Mouse (Mus musculus): Measurements from ENCODE around the gene Npas2. TPM values are rescaled to one million over a fixed set of nuclear protein-coding genes. Genes with fewer than 3 reads are reported as not detected.
A peak's percentile ranks its signal among the peaks of the same experiment; 100 is the strongest.

Gene Npas2
- polyA plus RNA-seq, 1 experiment = 77.6 TPM

DNA sequence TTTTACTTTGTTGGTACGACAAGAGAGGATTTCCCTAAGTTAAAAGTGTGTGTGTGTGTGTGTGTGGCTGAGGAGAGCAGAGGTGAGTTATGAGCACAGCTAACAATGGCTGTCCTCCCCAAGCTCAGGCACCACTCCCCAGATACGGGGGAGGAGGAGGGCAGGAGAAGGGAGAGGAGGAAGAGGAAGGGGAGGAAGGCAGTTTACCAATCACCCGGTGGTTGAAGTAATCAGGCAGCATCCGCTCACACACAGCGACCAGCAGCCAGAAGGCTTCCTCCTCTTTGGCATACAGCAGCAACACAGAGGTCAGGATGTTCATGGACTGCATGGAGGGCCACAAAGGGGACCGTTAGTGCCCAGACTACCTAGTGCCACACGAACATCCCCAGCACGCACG lies 191.4 kb downstream of the Npas2 start:
- TF ChIP-seq CTCF (IDR thresholded peaks at IDR 0.05; ENCODE audit: extremely low read depth, insufficient read length, insufficient replicate concordance, low read depth, low read length) = no peak

DNA sequence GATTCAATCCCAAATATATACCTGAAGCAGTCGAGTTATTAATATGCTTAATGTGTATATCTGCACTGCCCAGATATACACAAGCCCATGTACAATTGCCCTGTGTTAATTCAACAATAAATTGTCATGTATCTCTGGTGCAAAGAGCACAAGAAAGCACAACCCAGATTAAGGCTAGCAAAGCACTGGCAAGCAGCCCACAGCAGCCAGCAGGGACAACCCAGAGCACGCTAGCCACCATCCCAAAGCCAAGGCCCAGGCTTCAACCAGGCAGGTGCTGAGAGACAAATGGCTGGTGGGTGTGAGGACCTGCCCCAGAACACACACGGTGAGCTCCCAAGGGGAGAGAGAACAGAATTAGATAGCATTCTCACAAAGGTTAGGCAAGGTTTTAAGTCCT lies 192.9 kb downstream of the Npas2 start:
- H3K27me3 ChIP-seq (ENCODE audit: control insufficient read depth, insufficient read depth, low read length) = no peaks in the 10 kb centered on the region
- no peak overlapping the region for H3K27ac ChIP-seq (ENCODE audit: insufficient read depth, low read depth, low read length)
- 75% methylated on average over 3 of the region's 3 CpGs for WGBS
- no peaks in the 10 kb centered on the region for H3K4me1 ChIP-seq (ENCODE audit: control insufficient read depth, insufficient read depth, insufficient read length, low read length)
- no peak overlapping the region for H3K4me3 ChIP-seq (ENCODE audit: low read depth, low read length)
- TF ChIP-seq POLR2A (IDR thresholded peaks at IDR 0.05; ENCODE audit: low read depth, low read length) (no peak), CTCF (IDR thresholded peaks at IDR 0.05; ENCODE audit: extremely low read depth, insufficient read length, insufficient replicate concordance, low read depth, low read length) (no peak)
- peaks cover 12% of the 10 kb centered on the region for H3K36me3 ChIP-seq (ENCODE audit: control insufficient read depth, insufficient read depth, low read length)

More for the DNA sequence above, 191.4 kb downstream of the Npas2 start:
- no peak overlapping the region for H3K4me3 ChIP-seq (ENCODE audit: low read depth, low read length)
- H3K36me3 ChIP-seq (ENCODE audit: control insufficient read depth, insufficient read depth, low read length) = peaks cover 5% of the 10 kb centered on the region
- H3K4me1 ChIP-seq (ENCODE audit: control insufficient read depth, insufficient read depth, insufficient read length, low read length) = no peaks in the 10 kb centered on the region
- H3K27me3 ChIP-seq (ENCODE audit: control insufficient read depth, insufficient read depth, low read length) = no peaks in the 10 kb centered on the region
- H3K27ac ChIP-seq (ENCODE audit: insufficient read depth, low read depth, low read length) = no peak overlapping the region
- WGBS = 78% methylated on average over 9 of the region's 9 CpGs

DNA sequence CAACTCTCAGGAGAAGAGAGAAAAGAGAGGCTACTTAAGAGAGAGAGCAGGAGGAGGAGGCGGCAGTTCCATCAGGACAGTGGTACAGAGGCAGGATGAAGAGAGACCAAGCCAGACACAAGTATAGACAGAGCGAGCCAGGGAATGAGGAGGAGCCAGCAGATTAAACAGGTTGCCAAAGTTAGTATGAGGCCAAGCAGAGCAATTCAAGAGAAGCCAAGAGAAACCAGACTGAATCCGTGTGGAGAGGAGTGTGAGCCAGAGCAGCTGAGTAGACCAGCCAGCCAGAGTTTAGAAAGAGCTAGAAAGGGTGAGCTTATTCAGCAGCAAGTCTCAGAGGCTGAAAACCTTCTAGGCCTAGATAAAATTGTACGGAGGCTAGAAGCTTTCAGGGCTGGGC lies 194.0 kb downstream of the Npas2 start:
- no peak overlapping the region for H3K4me3 ChIP-seq (ENCODE audit: low read depth, low read length)
- 84% methylated on average over 4 of the region's 4 CpGs for WGBS
- no peaks in the 10 kb centered on the region for H3K27me3 ChIP-seq (ENCODE audit: control insufficient read depth, insufficient read depth, low read length)
- peaks cover 12% of the 10 kb centered on the region for H3K36me3 ChIP-seq (ENCODE audit: control insufficient read depth, insufficient read depth, low read length)
- TF ChIP-seq CTCF (IDR thresholded peaks at IDR 0.05; ENCODE audit: extremely low read depth, insufficient read length, insufficient replicate concordance, low read depth, low read length) = no peak
- TF ChIP-seq POLR2A (IDR thresholded peaks at IDR 0.05; ENCODE audit: low read depth, low read length) = no peak
- H3K4me1 ChIP-seq (ENCODE audit: control insufficient read depth, insufficient read depth, insufficient read length, low read length) = no peaks in the 10 kb centered on the region
- no peak overlapping the region for H3K27ac ChIP-seq (ENCODE audit: insufficient read depth, low read depth, low read length)

GRCm38 (mm10) chr1:39388163-39388562 lies 194.6 kb downstream of the Npas2 start:
- H3K27me3 ChIP-seq (ENCODE audit: control insufficient read depth, insufficient read depth, low read length) = no peaks in the 10 kb centered on the region
- no peak overlapping the region for H3K27ac ChIP-seq (ENCODE audit: insufficient read depth, low read depth, low read length)
- no peak overlapping the region for H3K4me3 ChIP-seq (ENCODE audit: low read depth, low read length)
- peaks cover 12% of the 10 kb centered on the region for H3K36me3 ChIP-seq (ENCODE audit: control insufficient read depth, insufficient read depth, low read length)
- no peaks in the 10 kb centered on the region for H3K4me1 ChIP-seq (ENCODE audit: control insufficient read depth, insufficient read depth, insufficient read length, low read length)
- WGBS = 86% methylated on average over 2 of the region's 2 CpGs
- no peak for TF ChIP-seq CTCF (IDR thresholded peaks at IDR 0.05; ENCODE audit: extremely low read depth, insufficient read length, insufficient replicate concordance, low read depth, low read length)
- TF ChIP-seq POLR2A (IDR thresholded peaks at IDR 0.05; ENCODE audit: low read depth, low read length) = no peak

DNA sequence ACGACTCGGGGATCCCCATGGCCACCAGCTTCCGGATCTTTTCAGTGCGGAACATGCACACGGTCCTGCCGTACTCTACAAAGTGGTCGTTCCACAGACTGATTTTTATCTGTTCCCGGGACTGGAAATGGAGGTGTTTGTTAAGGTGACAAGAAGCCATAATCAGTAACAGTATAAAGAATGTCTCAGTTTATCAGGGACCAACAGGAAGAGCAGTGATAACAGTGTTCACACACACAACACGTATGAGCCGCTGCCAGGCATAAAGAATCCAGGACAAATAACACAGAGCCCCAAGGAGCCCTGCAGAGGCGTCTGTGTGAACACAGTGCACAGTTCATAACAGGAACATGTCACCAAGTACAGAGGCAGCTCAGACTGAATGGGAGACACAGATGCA lies 195.8 kb downstream of the Npas2 start:
- peaks cover 12% of the 10 kb centered on the region for H3K36me3 ChIP-seq (ENCODE audit: control insufficient read depth, insufficient read depth, low read length)
- no peak overlapping the region for H3K4me3 ChIP-seq (ENCODE audit: low read depth, low read length)
- H3K27ac ChIP-seq (ENCODE audit: insufficient read depth, low read depth, low read length) = no peak overlapping the region
- H3K27me3 ChIP-seq (ENCODE audit: control insufficient read depth, insufficient read depth, low read length) = no peaks in the 10 kb centered on the region
- TF ChIP-seq POLR2A (IDR thresholded peaks at IDR 0.05; ENCODE audit: low read depth, low read length) (no peak), CTCF (IDR thresholded peaks at IDR 0.05; ENCODE audit: extremely low read depth, insufficient read length, insufficient replicate concordance, low read depth, low read length) (no peak)
- WGBS = 91% methylated on average over 11 of the region's 11 CpGs
- no peaks in the 10 kb centered on the region for H3K4me1 ChIP-seq (ENCODE audit: control insufficient read depth, insufficient read depth, insufficient read length, low read length)

- Histone ChIP-seq H3K27me3 (ENCODE audit: control insufficient read depth, insufficient read depth, low read length) (no peaks in the 10 kb centered on the region), H3K27ac (ENCODE audit: insufficient read depth, low read depth, low read length) (no peak overlapping the region), H3K4me1 (ENCODE audit: control insufficient read depth, insufficient read depth, insufficient read length, low read length) (no peaks in the 10 kb centered on the region), H3K4me3 (ENCODE audit: low read depth, low read length) (no peak overlapping the region), H3K36me3 (ENCODE audit: control insufficient read depth, insufficient read depth, low read length) (peaks cover 9% of the 10 kb centered on the region; the same call in 1 of the 2 replicates)
- whole genome bisulfite sequencing = 91% methylated on average over 6 of the region's 6 CpGs
- TF ChIP-seq POLR2A (IDR thresholded peaks at IDR 0.05; ENCODE audit: low read depth, low read length) (no peak), CTCF (IDR thresholded peaks at IDR 0.05; ENCODE audit: extremely low read depth, insufficient read length, insufficient replicate concordance, low read depth, low read length) (no peak)
Measured at GRCm38 (mm10) chr1:39391652-39392051, 198.1 kb downstream of the Npas2 start.

GRCm38 (mm10) chr1:39392189-39392588 lies 198.7 kb downstream of the Npas2 start:
- Histone ChIP-seq H3K4me1 (ENCODE audit: control insufficient read depth, insufficient read depth, insufficient read length, low read length) (no peaks in the 10 kb centered on the region), H3K36me3 (ENCODE audit: control insufficient read depth, insufficient read depth, low read length) (peaks cover 9% of the 10 kb centered on the region; the same call in 1 of the 2 replicates), H3K27me3 (ENCODE audit: control insufficient read depth, insufficient read depth, low read length) (no peaks in the 10 kb centered on the region), H3K4me3 (ENCODE audit: low read depth, low read length) (no peak overlapping the region), H3K27ac (ENCODE audit: insufficient read depth, low read depth, low read length) (no peak overlapping the region)
- WGBS = 76% methylated on average over 3 of the region's 3 CpGs
- TF ChIP-seq CTCF (IDR thresholded peaks at IDR 0.05; ENCODE audit: extremely low read depth, insufficient read length, insufficient replicate concordance, low read depth, low read length) (peak; percentile 97), POLR2A (IDR thresholded peaks at IDR 0.05; ENCODE audit: low read depth, low read length) (no peak)
